Mouse (Mus musculus) spleen, embryonic (tissue): ENCODE data around the gene Map10.

ENCODE experiments used
- CTCF ChIA-PET: fragments of 350-600 bp; sonication (Branson Sonifier 250); formaldehyde crosslinking; loops from one replicate; lab custom pipeline; 2022; lab: Charles Lee

Map10 gene

GRCm38 (mm10) chr8:125669159-125669699 lies 389 bp upstream of the Map10 start:
- CTCF ChIA-PET = interaction anchor here (0.6 to 1.0 kb wide), 2 partner anchors 72 to 115 kb away, joined by 3 read pairs; no protein-coding TSS in a partner anchor

- CTCF ChIA-PET = no interaction called here
These were observed 802 bp downstream of the Map10 start for GRCm38 (mm10) chr8:125670420-125670819.

DNA sequence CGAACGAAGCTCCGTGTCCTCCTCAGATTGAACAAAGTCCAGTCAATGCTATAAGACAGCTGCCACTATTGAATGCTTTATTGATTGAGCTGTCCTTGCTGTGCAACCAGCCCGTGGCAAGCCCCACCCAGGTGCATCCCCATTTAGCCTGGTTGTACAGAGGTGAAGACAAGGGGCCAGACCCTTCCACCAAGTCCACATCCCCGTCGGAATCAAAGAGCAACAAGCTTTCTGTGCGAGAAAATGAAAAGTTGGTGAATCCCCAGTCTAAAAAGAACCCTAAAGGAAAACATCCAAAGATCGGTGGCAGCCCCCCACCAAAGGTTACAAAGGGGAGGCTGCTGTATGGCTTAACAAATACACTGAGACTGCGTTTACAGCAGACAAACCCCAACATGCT lies 1.3 kb downstream of the Map10 start:
- CTCF ChIA-PET = no interaction called here

- CTCF ChIA-PET = no interaction called here
These were observed 1.8 kb downstream of the Map10 start for GRCm38 (mm10) chr8:125671371-125671770.

DNA sequence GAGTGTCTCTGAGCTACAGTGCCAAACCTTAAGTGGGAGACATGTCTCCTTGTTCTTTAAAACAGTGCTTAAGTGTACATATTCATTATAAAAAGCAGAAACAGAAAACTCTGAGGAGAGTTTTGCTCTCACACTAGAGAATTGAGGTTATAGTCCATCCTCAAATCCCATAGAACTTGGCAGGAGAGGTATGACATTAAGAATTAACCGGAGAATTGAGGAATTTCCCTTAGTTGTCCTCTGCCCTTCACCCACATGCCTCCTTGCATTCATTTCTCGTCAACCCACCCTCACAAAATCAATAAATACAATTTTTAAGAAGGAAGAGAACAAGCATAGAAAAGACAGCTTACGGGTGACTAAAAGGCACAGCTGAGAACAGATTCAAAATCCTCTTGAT lies 6.2 kb downstream of the Map10 start:
- CTCF ChIA-PET = interaction anchor here (0.5 kb wide), 1 partner anchor 1369 kb away, joined by 3 read pairs; no protein-coding TSS in a partner anchor

DNA sequence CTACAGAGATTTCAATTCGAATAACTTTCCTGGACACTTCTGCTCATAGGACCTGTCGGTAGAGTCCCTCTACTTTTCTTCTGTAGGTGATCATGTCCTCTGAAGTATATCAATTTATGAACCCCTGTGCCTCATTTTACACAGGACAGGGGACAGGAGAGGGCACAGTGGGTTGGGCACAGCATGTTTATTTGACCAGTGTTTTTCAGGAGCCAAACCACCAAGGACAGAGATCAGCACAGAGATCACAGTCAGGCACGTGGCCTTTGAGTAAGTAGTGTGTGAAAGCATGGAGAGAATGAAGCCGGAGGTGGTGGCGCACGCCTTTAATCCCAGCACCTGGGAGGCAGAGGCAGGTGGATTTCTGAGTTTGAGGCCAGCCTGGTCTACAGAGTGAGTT lies 7.9 kb downstream of the Map10 start:
- CTCF ChIA-PET = no interaction called here

- CTCF ChIA-PET = no interaction called here
These were observed 9.4 kb downstream of the Map10 start for GRCm38 (mm10) chr8:125678854-125679648.

GRCm38 (mm10) chr8:125680851-125681408 lies 11.3 kb downstream of the Map10 start:
- CTCF ChIA-PET = no interaction called here

DNA sequence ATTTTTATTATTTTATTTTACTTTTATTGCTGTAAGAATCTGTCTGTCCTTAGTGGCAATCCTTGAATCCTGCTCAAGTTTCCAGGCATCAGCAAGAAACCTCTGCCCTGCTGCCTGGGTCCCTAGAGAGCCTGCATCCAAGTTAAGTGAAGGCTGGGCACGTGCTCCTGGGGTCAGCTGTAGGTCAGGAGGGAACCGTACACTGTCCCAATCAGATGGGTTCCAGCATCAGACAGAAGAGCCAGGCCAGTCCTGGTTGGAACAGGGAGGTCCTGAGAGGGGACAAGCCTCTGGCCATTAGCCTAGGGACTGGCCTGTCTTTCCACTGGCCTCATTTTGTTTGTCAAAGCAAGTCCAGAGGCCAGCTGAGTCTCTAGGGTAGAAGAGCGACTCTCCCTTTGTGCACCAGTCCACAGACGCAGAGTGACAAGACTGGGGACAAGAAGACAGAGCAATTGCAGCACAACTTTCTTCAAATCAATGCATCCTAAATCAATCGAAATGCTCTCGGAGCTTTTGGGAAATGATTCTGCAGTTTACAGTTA lies 15.7 kb downstream of the Map10 start:
- CTCF ChIA-PET = no interaction called here

DNA sequence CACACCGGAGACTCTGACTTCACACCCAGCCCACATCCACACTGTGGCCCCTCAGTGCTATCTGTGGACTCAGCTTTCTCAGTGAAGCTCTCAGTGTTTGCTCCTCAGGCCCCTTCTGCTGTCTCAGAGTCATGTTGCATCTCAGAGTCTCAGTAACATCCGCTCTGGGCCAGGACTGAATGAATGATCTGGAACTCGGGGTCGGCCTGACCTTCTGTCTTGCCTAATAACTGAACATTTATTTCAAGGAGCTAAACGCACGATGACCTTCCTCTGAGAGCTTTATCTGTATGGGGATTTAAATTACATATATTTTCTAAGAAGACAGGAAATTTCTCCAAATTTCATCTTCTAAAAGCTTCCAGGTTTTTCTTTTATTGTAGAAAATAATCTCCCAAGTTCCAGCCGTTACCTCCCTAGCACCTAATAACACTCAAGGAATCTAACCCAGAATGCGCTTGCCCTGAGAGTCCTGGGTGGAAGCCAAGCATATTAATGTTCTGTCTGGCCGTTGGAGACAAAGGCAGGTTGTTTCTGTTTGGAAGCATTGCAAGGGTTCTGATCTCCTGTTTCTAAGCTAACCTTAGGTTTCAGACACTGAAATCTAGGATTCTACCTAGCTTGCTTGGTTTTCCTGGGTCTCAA lies 16.7 kb downstream of the Map10 start:
- CTCF ChIA-PET = no interaction called here

- CTCF ChIA-PET = no interaction called here
These were observed 20.7 kb downstream of the Map10 start for GRCm38 (mm10) chr8:125690166-125690915.

DNA sequence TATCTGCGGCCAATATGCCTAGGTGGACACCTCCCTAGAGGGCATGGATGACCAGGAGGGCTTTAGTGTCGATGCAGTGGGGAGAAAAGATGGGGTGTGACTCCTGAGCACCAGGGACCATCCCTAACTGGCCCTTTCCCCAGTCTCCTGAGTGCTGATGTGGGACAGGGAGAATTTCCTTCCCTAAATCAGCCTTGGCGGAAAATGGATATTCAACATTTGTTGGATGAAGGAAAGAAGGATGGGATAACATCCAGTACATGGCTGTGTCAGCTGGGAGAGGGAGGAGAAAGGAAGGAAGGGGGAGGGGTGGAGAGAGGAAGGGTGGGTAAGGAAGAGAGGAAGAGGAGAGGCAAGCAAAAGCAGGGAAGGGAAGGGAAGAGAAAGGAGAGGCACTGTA lies 21.3 kb downstream of the Map10 start:
- CTCF ChIA-PET = no interaction called here

DNA sequence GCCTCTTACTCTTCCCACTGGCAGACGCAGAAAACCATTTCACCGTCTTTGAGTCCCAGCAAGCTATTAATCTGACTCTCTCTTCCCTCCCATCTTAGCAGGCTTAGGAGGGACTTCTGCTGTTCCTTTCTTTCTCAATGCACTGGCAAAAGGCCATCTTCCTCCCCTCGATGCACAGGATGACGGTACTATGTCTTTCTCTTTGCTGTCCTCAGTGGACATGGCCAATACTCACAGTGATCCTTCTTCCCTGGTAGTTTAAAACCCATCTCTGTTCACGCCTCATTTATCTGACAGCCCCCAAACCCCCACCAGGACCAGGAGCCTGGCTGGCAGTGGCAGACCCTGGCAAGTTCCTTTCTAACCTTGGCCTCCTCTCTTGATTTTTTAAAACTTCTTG lies 22.8 kb downstream of the Map10 start:
- CTCF ChIA-PET = no interaction called here

GRCm38 (mm10) chr8:125693197-125693596 lies 23.6 kb downstream of the Map10 start:
- CTCF ChIA-PET = no interaction called here

- CTCF ChIA-PET = no interaction called here
These were observed 26.3 kb downstream of the Map10 start for GRCm38 (mm10) chr8:125695951-125696350.

- CTCF ChIA-PET = no interaction called here
These were observed 29.9 kb downstream of the Map10 start for GRCm38 (mm10) chr8:125699391-125700025.

- CTCF ChIA-PET = no interaction called here
These were observed 30.8 kb downstream of the Map10 start for GRCm38 (mm10) chr8:125700407-125700806.

DNA sequence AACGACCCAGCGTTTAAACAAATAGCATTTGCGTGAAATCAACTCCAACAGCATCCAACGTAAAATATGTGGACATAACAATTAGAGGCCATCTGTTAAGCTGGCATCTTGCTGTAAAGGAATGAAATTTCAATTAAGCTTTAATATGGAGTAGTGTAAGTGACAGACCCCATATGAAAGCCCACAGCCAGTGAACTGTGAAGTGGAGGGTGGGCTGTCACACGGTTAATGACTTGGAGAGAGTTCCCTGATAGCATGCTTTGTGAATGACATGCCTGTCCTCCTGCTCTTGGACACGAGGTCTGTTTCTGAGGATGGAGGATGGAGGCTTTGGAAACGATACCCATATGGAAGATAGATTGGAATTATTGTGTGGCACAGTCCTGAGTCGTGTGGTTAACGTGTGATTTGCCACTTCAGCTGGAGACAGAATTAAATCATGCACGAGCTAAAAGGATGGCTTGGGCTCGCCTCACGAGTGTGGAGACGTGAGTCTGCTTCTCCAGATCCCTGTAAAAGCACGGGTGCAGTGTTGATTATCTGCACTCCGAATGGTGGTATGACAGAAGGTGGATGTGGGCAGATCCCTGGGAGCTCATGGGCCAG lies 33.4 kb downstream of the Map10 start:
- CTCF ChIA-PET = interaction anchor here (0.6 kb wide), 1 partner anchor 11 kb away, joined by 3 read pairs; no protein-coding TSS in a partner anchor

- CTCF ChIA-PET = no interaction called here
These were observed 34.8 kb downstream of the Map10 start for GRCm38 (mm10) chr8:125704434-125704833.

DNA sequence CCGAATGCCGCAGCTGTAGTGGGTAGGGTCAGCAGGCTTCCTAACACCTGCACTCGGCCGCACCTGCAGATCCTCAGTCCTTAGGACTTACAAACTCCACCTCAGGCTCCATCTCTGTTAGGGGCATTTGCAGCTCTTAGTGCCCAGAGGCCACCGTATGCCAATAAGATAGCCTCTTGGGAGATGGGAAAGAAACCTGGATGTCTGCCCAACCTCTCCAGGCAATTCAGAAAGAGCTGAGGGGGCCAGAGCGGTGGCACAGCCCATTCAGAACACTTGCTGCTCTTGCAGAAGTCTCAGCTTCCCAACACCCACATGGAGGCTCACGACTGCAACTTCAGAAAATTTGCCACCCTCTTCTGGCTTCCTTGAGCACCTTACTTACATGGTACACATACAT lies 36.2 kb downstream of the Map10 start:
- CTCF ChIA-PET = no interaction called here

DNA sequence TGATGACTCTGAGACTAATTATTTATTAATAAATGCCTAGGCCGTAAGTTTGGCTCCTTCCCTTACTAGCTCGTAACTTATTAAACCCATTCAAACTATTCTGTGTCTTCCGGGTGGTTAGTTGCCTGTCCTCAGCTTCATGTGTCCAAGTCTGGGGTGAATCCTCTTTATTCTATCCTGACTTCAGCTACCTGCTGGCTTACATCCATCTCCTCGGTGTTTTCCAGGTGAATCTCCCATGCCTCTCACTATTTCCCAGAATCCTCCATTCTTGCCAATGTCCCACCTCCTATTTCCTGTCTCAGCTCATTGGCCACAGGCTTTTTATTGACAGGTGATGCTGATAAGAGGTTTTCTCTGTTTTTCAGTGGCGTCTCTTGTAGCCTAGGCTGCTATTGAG lies 39.6 kb downstream of the Map10 start:
- CTCF ChIA-PET = no interaction called here
